18 mouse cellular contexts compared by ENCODE assay signal in the genomic region with DNA sequence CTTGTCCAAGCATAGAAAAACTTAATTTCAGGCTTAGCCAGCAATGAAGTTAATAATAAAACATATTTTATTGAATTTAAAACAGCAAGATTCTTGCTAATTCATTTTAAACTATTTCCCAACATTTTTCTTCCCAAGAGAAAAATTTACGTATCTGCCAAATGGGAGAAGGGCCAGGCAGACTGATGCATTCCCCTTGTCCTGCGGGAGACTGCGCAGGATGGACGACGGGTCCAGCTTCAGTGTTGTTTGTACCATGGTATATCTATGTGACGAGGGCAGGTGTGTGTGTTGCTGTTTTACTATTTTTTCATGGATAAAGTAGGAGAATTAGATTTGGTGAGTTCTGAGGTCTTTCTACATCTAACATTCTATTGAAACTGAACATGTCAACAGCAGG.
A peak's percentile ranks its signal among the peaks of the same experiment; 100 is the strongest.
DNase-seq lines count a peak whose midpoint lies in the region; ATAC-seq lines count a peak whose summit lies in the region.
"Had no signal": no experiment of that assay in that cellular context is flagged by ENCODE, and none has a peak within 500 bp of the region (broad histone marks: within the 10 kb centered on the region; RNA-seq: fewer than 3 reads in every experiment).

No protein-coding gene starts in this region.

- peak; percentile 43 for DNase-seq in adrenal gland, postnatal 10 days
- no peak for DNase-seq in adrenal gland, postnatal 25 days
- DNase-seq in gastrocnemius, adult 18-20 months (ENCODE audit: low spot score), result peak; percentile 58
- DNase-seq in gastrocnemius, postnatal 25 days, result no peak
- peak; percentile 5 to 34 for DNase-seq in heart, adult 9 months (ENCODE audit: low spot score in 2 of 2)
- DNase-seq in heart, postnatal 25 days (ENCODE audit: low spot score), result no peak
- DNase-seq in heart, postnatal 10 days, result peak; percentile 17 to 20
- DNase-seq: cerebellum, adult 11-12 months; kidney, adult 9 months; layer of hippocampus, adult 9-11 months; liver; lung, postnatal 4 days; midbrain, embryonic 14.5 days; right cerebral cortex, postnatal 14 days; spleen, adult 18-20 months had no signal

- intact Hi-C loops in heart, postnatal 25 days (cut with DNase I), result no loop called here
- intact Hi-C loops in heart, postnatal 10 days (cut with DNase I), result no loop called here

- no peak for ATAC-seq in granulocyte monocyte progenitor cell, adult 5-6 weeks (replicated peaks; ENCODE audit: poor library complexity, severe bottlenecking)
- ATAC-seq: hindbrain, embryonic 16.5 days; intestine, embryonic 15.5 days had no signal

Comparison
In these comparisons a context has a peak if more than half of its experiments do, and no peak if none do; other contexts are left out.
1. DNase-seq: peak in adrenal gland, postnatal 10 days (single experiment), gastrocnemius, adult 18-20 months (single experiment), heart, adult 9 months (2 of 2) and heart, postnatal 10 days (2 of 2); none in adrenal gland, postnatal 25 days (single experiment), gastrocnemius, postnatal 25 days (single experiment) and heart, postnatal 25 days (single experiment).